Mouse (Mus musculus): ENCODE results near the gene Pias3. TPM values are rescaled to one million over a fixed set of nuclear protein-coding genes. Genes with fewer than 3 reads are reported as not detected.
"Not testable (repeated sequence)": the region's sequence is repeated elsewhere in the genome, so short reads cannot be mapped to it uniquely, and the experiment has no call there.

Pias3 gene
- polyA plus RNA-seq, 1 experiment: 43.5 TPM

- TF ChIP-seq POLR2A (IDR thresholded peaks at IDR 0.05; ENCODE audit: borderline replicate concordance, low read depth, low read length) (no peak), CTCF (IDR thresholded peaks at IDR 0.05; ENCODE audit: low read depth, low read length) (no peak)
- peak overlapping the region; percentile 85 for H3K27ac ChIP-seq (ENCODE audit: insufficient read depth, low read depth, low read length)
- peaks cover 41% of the 10 kb centered on the region for H3K4me1 ChIP-seq (ENCODE audit: control insufficient read depth, insufficient read depth, low read length)
- peak overlapping the region; percentile 92 for H3K4me3 ChIP-seq (ENCODE audit: insufficient read depth, low read length)
Observed at GRCm38 (mm10) chr3:96727828-96728633, 31.8 kb downstream of the Pias3 start.

- Histone ChIP-seq H3K4me1 (ENCODE audit: control insufficient read depth, insufficient read depth, low read length) (peaks cover 41% of the 10 kb centered on the region), H3K27ac (ENCODE audit: insufficient read depth, low read depth, low read length) (peak overlapping the region; percentile 85), H3K4me3 (ENCODE audit: insufficient read depth, low read length) (peak overlapping the region; percentile 92)
- TF ChIP-seq CTCF (IDR thresholded peaks at IDR 0.05; ENCODE audit: low read depth, low read length): no peak
- TF ChIP-seq POLR2A (IDR thresholded peaks at IDR 0.05; ENCODE audit: borderline replicate concordance, low read depth, low read length): no peak
Observed at GRCm38 (mm10) chr3:96728634-96729402, 32.6 kb downstream of the Pias3 start.

- H3K4me1 ChIP-seq (ENCODE audit: control insufficient read depth, insufficient read depth, low read length): peaks cover 42% of the 10 kb centered on the region
- no peak overlapping the region for H3K27ac ChIP-seq (ENCODE audit: insufficient read depth, low read depth, low read length)
- TF ChIP-seq POLR2A (IDR thresholded peaks at IDR 0.05; ENCODE audit: borderline replicate concordance, low read depth, low read length): no peak
- TF ChIP-seq CTCF (IDR thresholded peaks at IDR 0.05; ENCODE audit: low read depth, low read length): no peak
Observed at GRCm38 (mm10) chr3:96729403-96729784, 33.2 kb downstream of the Pias3 start.

GRCm38 (mm10) chr3:96730785-96731184 is 34.6 kb downstream of the Pias3 start:
- Histone ChIP-seq H3K27ac (ENCODE audit: insufficient read depth, low read depth, low read length) (no peak overlapping the region), H3K4me3 (ENCODE audit: insufficient read depth, low read length) (no peak overlapping the region), H3K4me1 (ENCODE audit: control insufficient read depth, insufficient read depth, low read length) (peaks cover 35% of the 10 kb centered on the region)
- TF ChIP-seq CTCF (IDR thresholded peaks at IDR 0.05; ENCODE audit: low read depth, low read length) (no peak), POLR2A (IDR thresholded peaks at IDR 0.05; ENCODE audit: borderline replicate concordance, low read depth, low read length) (no peak)

More at GRCm38 (mm10) chr3:96729403-96729784, 33.2 kb downstream of the Pias3 start:
- no peak overlapping the region for H3K4me3 ChIP-seq (ENCODE audit: insufficient read depth, low read length)

GRCm38 (mm10) chr3:96733984-96734383 is 37.8 kb downstream of the Pias3 start:
- Histone ChIP-seq H3K27ac (ENCODE audit: insufficient read depth, low read depth, low read length) (no peak overlapping the region), H3K4me3 (ENCODE audit: insufficient read depth, low read length) (no peak overlapping the region), H3K4me1 (ENCODE audit: control insufficient read depth, insufficient read depth, low read length) (peaks cover 52% of the 10 kb centered on the region)
- no peak for TF ChIP-seq POLR2A (IDR thresholded peaks at IDR 0.05; ENCODE audit: borderline replicate concordance, low read depth, low read length)
- TF ChIP-seq CTCF (IDR thresholded peaks at IDR 0.05; ENCODE audit: low read depth, low read length): no peak

- Histone ChIP-seq H3K27ac (ENCODE audit: insufficient read depth, low read depth, low read length) (peak overlapping the region; percentile 26; the same call in 1 of the 2 replicates), H3K4me1 (ENCODE audit: control insufficient read depth, insufficient read depth, low read length) (peaks cover 53% of the 10 kb centered on the region), H3K4me3 (ENCODE audit: insufficient read depth, low read length) (no peak overlapping the region)
- TF ChIP-seq POLR2A (IDR thresholded peaks at IDR 0.05; ENCODE audit: borderline replicate concordance, low read depth, low read length): no peak
- TF ChIP-seq CTCF (IDR thresholded peaks at IDR 0.05; ENCODE audit: low read depth, low read length): no peak
Observed at GRCm38 (mm10) chr3:96735200-96735599, 39.0 kb downstream of the Pias3 start.

- TF ChIP-seq POLR2A (IDR thresholded peaks at IDR 0.05; ENCODE audit: borderline replicate concordance, low read depth, low read length) (no peak), CTCF (IDR thresholded peaks at IDR 0.05; ENCODE audit: low read depth, low read length) (no peak)
- no peak overlapping the region for H3K27ac ChIP-seq (ENCODE audit: insufficient read depth, low read depth, low read length)
- no peak overlapping the region for H3K4me3 ChIP-seq (ENCODE audit: insufficient read depth, low read length)
- H3K4me1 ChIP-seq (ENCODE audit: control insufficient read depth, insufficient read depth, low read length): peaks cover 43% of the 10 kb centered on the region
Observed at GRCm38 (mm10) chr3:96737013-96737740, 41.0 kb downstream of the Pias3 start.

- H3K4me1 ChIP-seq (ENCODE audit: control insufficient read depth, insufficient read depth, low read length): peaks cover 46% of the 10 kb centered on the region
- no peak overlapping the region for H3K4me3 ChIP-seq (ENCODE audit: insufficient read depth, low read length)
- no peak for TF ChIP-seq CTCF (IDR thresholded peaks at IDR 0.05; ENCODE audit: low read depth, low read length)
- no peak for TF ChIP-seq POLR2A (IDR thresholded peaks at IDR 0.05; ENCODE audit: borderline replicate concordance, low read depth, low read length)
- no peak overlapping the region for H3K27ac ChIP-seq (ENCODE audit: insufficient read depth, low read depth, low read length)
Observed at GRCm38 (mm10) chr3:96737995-96738394, 41.8 kb downstream of the Pias3 start.

GRCm38 (mm10) chr3:96740279-96740678 is 44.1 kb downstream of the Pias3 start:
- H3K27ac ChIP-seq (ENCODE audit: insufficient read depth, low read depth, low read length); H3K4me3 ChIP-seq (ENCODE audit: insufficient read depth, low read length): not testable (repeated sequence)
- H3K4me1 ChIP-seq (ENCODE audit: control insufficient read depth, insufficient read depth, low read length): peaks cover 51% of the 10 kb centered on the region

All from bone marrow macrophage, adult 2 months (primary cell).